In genomic region chr14:32380099-32380480, GRCm38 (mm10) we compare ENCODE assay signal across 24 mouse cellular contexts. TPM values are rescaled to one million over a fixed set of nuclear protein-coding genes. Genes with fewer than 3 reads are reported as not detected.
DNase-seq lines count a peak whose midpoint lies in the region; ATAC-seq and TF ChIP-seq lines count a peak whose summit lies in the region.
"Had no signal": no experiment of that assay in that cellular context is flagged by ENCODE, and none has a peak within 500 bp of the region (broad histone marks: within the 10 kb centered on the region; RNA-seq: fewer than 3 reads in every experiment).

No protein-coding gene starts in this region.

- no peaks in the 10 kb centered on the region for H3K36me3 ChIP-seq in hindbrain, embryonic 11.5 days (ENCODE audit: control insufficient read depth, insufficient read depth, low read length)
- no peaks in the 10 kb centered on the region for H3K36me3 ChIP-seq in hindbrain, embryonic 14.5 days (replicated peaks; ENCODE audit: control insufficient read depth, insufficient read depth)
- H3K36me3 ChIP-seq in E14TG2a.4 (ENCODE audit: insufficient read depth, low read length) = no peaks in the 10 kb centered on the region
- H3K36me3 ChIP-seq: embryonic facial prominence, embryonic 15.5 days; heart, embryonic 15.5 days; limb, embryonic 13.5 days; liver, embryonic 12.5 days; lung, embryonic 15.5 days; neural tube, embryonic 15.5 days; stomach, embryonic 15.5 days had no signal

- WGBS in hindbrain, embryonic 11.5 days = 45% methylated on average over 3 of the region's 3 CpGs
- WGBS in hindbrain, embryonic 14.5 days = 56% methylated on average over 3 of the region's 3 CpGs

- no peak for TF ChIP-seq CTCF in E14TG2a.4 (conservative IDR thresholded peaks at IDR 0.05; ENCODE audit: low read length)

- H3K27me3 ChIP-seq in hindbrain, embryonic 11.5 days (ENCODE audit: control insufficient read depth, insufficient read depth, low read length) = no peaks in the 10 kb centered on the region; the same call in 1 of the 2 replicates
- H3K27me3 ChIP-seq in hindbrain, embryonic 14.5 days (ENCODE audit: control insufficient read depth, insufficient read depth, low read length) = peaks cover 6% of the 10 kb centered on the region; the same call in 1 of the 2 replicates
- H3K27me3 ChIP-seq in E14TG2a.4 (ENCODE audit: insufficient read depth, low read length) = peaks cover 81% of the 10 kb centered on the region

- no peaks in the 10 kb centered on the region for H3K9me3 ChIP-seq in hindbrain, embryonic 11.5 days (ENCODE audit: control insufficient read depth, low read length)
- H3K9me3 ChIP-seq in hindbrain, embryonic 14.5 days (ENCODE audit: control insufficient read depth, low read length) = no peaks in the 10 kb centered on the region
- peaks cover 2% of the 10 kb centered on the region; the same call in 1 of the 2 replicates for H3K9me3 ChIP-seq in E14TG2a.4 (ENCODE audit: low read length)
- H3K9me3 ChIP-seq: embryonic facial prominence, embryonic 15.5 days; heart, embryonic 15.5 days; limb, embryonic 13.5 days; liver, embryonic 12.5 days; lung, embryonic 15.5 days; neural tube, embryonic 15.5 days; stomach, embryonic 15.5 days had no signal

- H3K4me2 ChIP-seq in hindbrain, embryonic 11.5 days (replicated peaks; ENCODE audit: low read depth, low read length) = no peak overlapping the region
- no peak overlapping the region for H3K4me2 ChIP-seq in hindbrain, embryonic 14.5 days (replicated peaks)
- H3K4me2 ChIP-seq: liver, embryonic 12.5 days; lung, embryonic 15.5 days; stomach, embryonic 15.5 days had no signal

- DNase-seq in hindbrain, embryonic 11.5 days (ENCODE audit: low spot score) = peak; percentile 10
- DNase-seq in hindbrain, embryonic 14.5 days (ENCODE audit: low spot score) = no peak
- peak; percentile 72 for DNase-seq in ES-CJ7 (ENCODE audit: low read depth, low spot score)
- DNase-seq in lung, postnatal 14 days = peak; percentile 9
- no peak for DNase-seq in cerebellum, adult 18-20 months
- no peak for DNase-seq in kidney, postnatal 14 days
- DNase-seq: adrenal gland, postnatal 36 days; heart, postnatal 36 days; kidney, adult 9 months; kidney, postnatal 36 days; right cerebral cortex, adult 18-20 months; thymus, postnatal 25 days had no signal

- H3K27ac ChIP-seq in hindbrain, embryonic 11.5 days (ENCODE audit: low read depth, low read length) = no peak overlapping the region
- no peak overlapping the region for H3K27ac ChIP-seq in hindbrain, embryonic 14.5 days
- H3K27ac ChIP-seq: embryonic facial prominence, embryonic 15.5 days; heart, embryonic 15.5 days; hindbrain, postnatal 0 days; limb, embryonic 13.5 days; liver, embryonic 12.5 days; lung, embryonic 15.5 days; neural tube, embryonic 15.5 days; stomach, embryonic 15.5 days had no signal

- no peak for ATAC-seq in hindbrain, embryonic 11.5 days (ENCODE audit: low FRiP score)
- no peak for ATAC-seq in hindbrain, embryonic 14.5 days (ENCODE audit: low FRiP score)
- ATAC-seq: intestine, embryonic 16.5 days; liver, embryonic 12.5 days had no signal

- no peaks in the 10 kb centered on the region; the same call in 1 of the 2 replicates for H3K4me1 ChIP-seq in hindbrain, embryonic 11.5 days (replicated peaks; ENCODE audit: control insufficient read depth, insufficient read depth, low read length)
- H3K4me1 ChIP-seq in hindbrain, embryonic 14.5 days (replicated peaks; ENCODE audit: control insufficient read depth, insufficient read depth, low read length) = peaks cover 24% of the 10 kb centered on the region
- peaks cover 58% of the 10 kb centered on the region for H3K4me1 ChIP-seq in E14TG2a.4 (replicated peaks; ENCODE audit: low read depth, low read length)
- H3K4me1 ChIP-seq: liver, embryonic 12.5 days; lung, embryonic 15.5 days; stomach, embryonic 15.5 days had no signal

- no peak overlapping the region for H3K4me3 ChIP-seq in hindbrain, embryonic 11.5 days (ENCODE audit: low read depth, low read length)
- no peak overlapping the region for H3K4me3 ChIP-seq in hindbrain, embryonic 14.5 days (replicated peaks; ENCODE audit: low read length)
- peak overlapping the region; percentile 24 for H3K4me3 ChIP-seq in E14TG2a.4 (replicated peaks; ENCODE audit: low read length)
- H3K4me3 ChIP-seq: embryonic facial prominence, embryonic 15.5 days; heart, embryonic 15.5 days; liver, embryonic 12.5 days; lung, embryonic 15.5 days; neural tube, embryonic 15.5 days; stomach, embryonic 15.5 days had no signal

- no peak overlapping the region for H3K9ac ChIP-seq in hindbrain, embryonic 11.5 days (ENCODE audit: low read depth, low read length)
- H3K9ac ChIP-seq in hindbrain, embryonic 14.5 days = no peak overlapping the region
- H3K9ac ChIP-seq: embryonic facial prominence, embryonic 15.5 days; heart, embryonic 15.5 days; limb, embryonic 13.5 days; liver, embryonic 12.5 days; lung, embryonic 15.5 days; neural tube, embryonic 15.5 days; stomach, embryonic 15.5 days had no signal

RNA-seq across cellular contexts. Expression of gene 1700024G13Rik, which starts 8.1 kb away (rescaled TPM):
- 1.4 and 1.6 TPM in 2 replicates for polyA plus RNA-seq in hindbrain, embryonic 11.5 days (2014; fragmentation: Nextera tagmentation; extraction: Ambion mirVana)
- 0.85 and 0.87 TPM in 2 replicates for polyA plus RNA-seq in hindbrain, embryonic 14.5 days (2014; fragmentation: Nextera tagmentation; extraction: Ambion mirVana)
- polyA plus RNA-seq: C2C12; frontal cortex, adult 2 months; heart, embryonic 15.5 days; intestine, embryonic 16.5 days; limb, embryonic 13.5 days; liver, embryonic 12.5 days; neural tube, embryonic 15.5 days had no signal

RNA-seq across cellular contexts. Expression of gene Ogdhl, which starts 58.3 kb away (rescaled TPM):
- polyA plus RNA-seq in hindbrain, embryonic 11.5 days (2014; fragmentation: Nextera tagmentation; extraction: Ambion mirVana) = 13.9 and 14.5 TPM in 2 replicates
- polyA plus RNA-seq in hindbrain, embryonic 14.5 days (2014; fragmentation: Nextera tagmentation; extraction: Ambion mirVana) = 17.1 and 19.7 TPM in 2 replicates

Comparison
In these comparisons a context has a peak if more than half of its experiments do, and no peak if none do; other contexts are left out.
1. DNase-seq: peak in hindbrain, embryonic 11.5 days (single experiment), ES-CJ7 (single experiment) and lung, postnatal 14 days (single experiment); none in hindbrain, embryonic 14.5 days (single experiment), cerebellum, adult 18-20 months (0 of 2) and kidney, postnatal 14 days (single experiment).